Mouse (Mus musculus) small intestine, adult 2 months (tissue): ENCODE measurements around the gene Thop1. TPM values are rescaled to one million over a fixed set of nuclear protein-coding genes. Genes with fewer than 3 reads are reported as not detected.

ENCODE experiments used
- H3K27ac ChIP-seq: fragments of 200-500 bp; 2 replicates; pipeline ENCODE4 v1.5.1; 2012; ENCODE audit warnings: low read depth, low read length, control low read depth, inconsistent platforms; ENCODE audit not compliant: insufficient read depth
- H3K27me3 ChIP-seq: fragments of 200-500 bp; 2 replicates; pipeline ENCODE4 v1.6.1; 2012; ENCODE audit warnings: mild to moderate bottlenecking, moderate library complexity, low read length, inconsistent platforms; ENCODE audit not compliant: control insufficient read depth, insufficient read depth
- H3K36me3 ChIP-seq: fragments of 200-500 bp; 2 replicates; pipeline ENCODE4 v1.6.1; 2012; ENCODE audit warnings: mild to moderate bottlenecking, low read length, control low read depth, inconsistent platforms; ENCODE audit not compliant: control insufficient read depth, insufficient read depth
- H3K4me1 ChIP-seq: fragments of 200-500 bp; 2 replicates; pipeline ENCODE4 v1.6.1; 2012; ENCODE audit warnings: low read length, inconsistent platforms, mixed read lengths; ENCODE audit not compliant: control insufficient read depth, insufficient read depth, insufficient read length
- H3K4me3 ChIP-seq: fragments of 200-500 bp; 2 replicates; pipeline ENCODE4 v1.5.1; 2012; ENCODE audit warnings: low read depth, mild to moderate bottlenecking, control low read depth, inconsistent platforms, low read length, moderate library complexity
- CTCF ChIP-seq: fragments of 200-500 bp; IDR thresholded peaks from 2 replicates; pipeline ENCODE4 v1.5.1; 2012; ENCODE audit warnings: low read depth, mild to moderate bottlenecking, control low read depth, inconsistent platforms, low read length, moderate library complexity, mixed read lengths; ENCODE audit not compliant: insufficient replicate concordance, insufficient read length; ENCODE audit errors: extremely low read depth
- POLR2A ChIP-seq: fragments of 200-500 bp; IDR thresholded peaks from 2 replicates; pipeline ENCODE4 v1.6.1; 2012; ENCODE audit warnings: low read depth, mild to moderate bottlenecking, control low read depth, inconsistent platforms, low read length, moderate library complexity
- WGBS: fragments of 180-500 bp; shearing (Covaris S2); methylation state at CpG from one replicate; pipeline ENCODE4 v1.1.7; 2018; 5-methylcytosine and 5-hydroxymethylcytosine counted together
- polyA plus RNA-seq: library from polyadenylated mRNA; depleted of rRNA; stranded (reverse); fragments of >200 nt; gene quantifications from 2 replicates; pipeline ENCODE4 v1.2.3, GENCODE M21; 2012; rRNA removed

The Thop1 gene
- 26.5 and 33.3 TPM in 2 replicates for polyA plus RNA-seq

DNA sequence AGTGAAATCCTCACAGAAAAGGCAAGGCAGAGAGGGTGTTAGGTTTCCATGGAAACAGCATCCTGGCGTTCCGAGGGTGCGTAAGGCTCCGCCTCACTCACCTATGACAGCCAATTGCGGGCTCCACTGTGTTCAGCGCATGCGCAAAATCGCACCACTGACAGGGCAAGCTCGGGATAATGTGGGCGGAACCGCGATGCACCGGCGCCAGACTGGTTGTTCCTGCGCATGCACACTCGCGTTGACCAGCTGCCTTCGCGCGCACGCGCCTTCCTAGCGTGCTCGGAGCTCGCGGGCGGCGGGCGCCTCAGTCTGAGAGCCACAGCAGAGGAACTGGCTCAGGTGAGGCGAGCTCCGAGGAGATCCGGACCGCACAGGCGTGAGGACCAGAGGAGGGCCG, at the start of gene Thop1:
Gene Thop1 (plus strand): TSS at position 200 of the 400 bp plus-strand sequence.
- 1% methylated on average over 35 of the region's 35 CpGs for WGBS
- Histone ChIP-seq H3K4me1 (peaks cover 17% of the 10 kb centered on the region), H3K36me3 (0 out of 2 replicates have a peak, but pooled peaks cover 2% of the 10 kb centered on the region), H3K27me3 (no peaks in the 10 kb centered on the region), H3K27ac (no peak within 1 kb of the TSS), H3K4me3 (peak within 1 kb of the TSS; percentile 67)
- TF ChIP-seq CTCF: no peak
- peak; percentile 34; the same call in 1 of the 2 replicates for TF ChIP-seq POLR2A

DNA sequence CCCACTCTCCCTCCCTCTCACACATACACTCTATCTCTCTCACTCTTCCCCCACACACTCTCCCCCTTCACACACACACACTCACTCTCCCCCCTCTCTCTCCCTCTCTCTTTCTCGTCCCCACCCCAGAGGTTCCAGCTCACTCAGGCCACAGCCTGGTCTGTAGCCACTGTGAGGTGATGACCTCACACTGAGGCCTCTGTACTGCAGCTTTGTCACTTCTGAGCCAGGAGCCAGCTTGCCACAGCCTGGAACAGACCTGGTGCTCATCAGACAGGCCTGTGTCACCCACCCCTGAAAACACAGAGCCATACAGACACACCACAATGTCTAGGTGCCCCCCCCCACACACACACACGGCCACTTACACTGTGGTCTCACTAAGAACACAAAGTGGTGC, 49.6 kb upstream of the Thop1 start:
- Histone ChIP-seq H3K27ac (no peak overlapping the region), H3K36me3 (no peaks in the 10 kb centered on the region), H3K4me1 (no peaks in the 10 kb centered on the region), H3K27me3 (peaks cover 14% of the 10 kb centered on the region), H3K4me3 (no peak overlapping the region)
- 50% methylated on average over 2 of the region's 2 CpGs for WGBS
- TF ChIP-seq CTCF: no peak

DNA sequence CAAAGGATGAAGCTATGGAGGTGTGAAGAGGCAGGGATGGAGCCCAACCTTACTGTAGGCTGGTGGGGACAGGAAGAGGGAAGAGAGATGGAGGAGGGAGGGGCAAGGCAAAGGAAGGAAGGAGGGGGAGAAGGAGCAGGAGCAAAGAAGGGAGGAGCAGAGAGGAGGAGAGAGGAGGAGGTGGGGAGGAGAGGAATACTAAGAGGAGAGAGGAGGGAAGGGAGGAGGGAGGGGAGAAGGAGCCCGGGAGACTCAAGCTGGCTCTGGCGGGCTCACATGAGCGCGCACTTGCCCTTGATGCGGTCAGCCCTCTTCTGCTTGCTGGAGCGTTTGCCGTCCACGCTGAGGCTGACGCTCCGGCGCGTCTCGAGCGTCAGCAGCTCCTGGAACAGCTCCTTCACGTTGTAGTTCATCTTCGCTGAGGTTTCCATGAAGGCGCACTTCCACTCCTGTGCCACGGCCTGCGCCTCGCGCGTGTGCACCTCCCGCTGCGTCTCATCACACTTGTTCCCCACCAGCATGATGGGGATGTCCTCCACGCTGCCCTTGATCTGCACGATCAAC, 48.2 kb upstream of the Thop1 start:
- 7% methylated on average over 25 of the region's 26 CpGs for WGBS
- H3K4me1 ChIP-seq: peaks cover 2% of the 10 kb centered on the region; the same call in 1 of the 2 replicates
- H3K27ac ChIP-seq: no peak overlapping the region
- H3K27me3 ChIP-seq: peaks cover 23% of the 10 kb centered on the region
- H3K4me3 ChIP-seq: no peak overlapping the region
- H3K36me3 ChIP-seq: no peaks in the 10 kb centered on the region
- TF ChIP-seq POLR2A (no peak), CTCF (no peak)

DNA sequence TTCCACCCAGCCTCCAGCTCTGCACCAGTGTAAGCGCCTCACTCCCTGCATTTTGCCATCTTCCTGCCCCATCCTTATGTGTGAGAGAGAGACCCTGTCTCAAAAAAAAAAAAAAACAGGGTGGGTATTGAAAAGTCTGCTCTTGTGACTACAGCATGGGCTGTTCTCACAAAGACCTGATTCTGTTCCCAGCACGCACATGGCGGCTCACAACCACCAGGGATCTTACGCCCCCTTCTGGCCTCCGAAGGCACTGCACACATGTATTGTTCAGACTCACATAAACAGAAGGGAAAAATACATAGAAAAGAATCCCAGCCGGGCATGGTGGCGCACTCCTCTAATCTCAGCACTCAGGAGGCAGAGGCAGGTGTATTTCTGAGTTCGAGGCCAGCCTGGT, 47.1 kb upstream of the Thop1 start:
- TF ChIP-seq CTCF (no peak), POLR2A (no peak)
- Histone ChIP-seq H3K36me3 (no peaks in the 10 kb centered on the region), H3K27me3 (peaks cover 23% of the 10 kb centered on the region), H3K4me3 (no peak overlapping the region), H3K27ac (no peak overlapping the region), H3K4me1 (peaks cover 2% of the 10 kb centered on the region; the same call in 1 of the 2 replicates)
- WGBS: 57% methylated on average over 8 of the region's 8 CpGs

DNA sequence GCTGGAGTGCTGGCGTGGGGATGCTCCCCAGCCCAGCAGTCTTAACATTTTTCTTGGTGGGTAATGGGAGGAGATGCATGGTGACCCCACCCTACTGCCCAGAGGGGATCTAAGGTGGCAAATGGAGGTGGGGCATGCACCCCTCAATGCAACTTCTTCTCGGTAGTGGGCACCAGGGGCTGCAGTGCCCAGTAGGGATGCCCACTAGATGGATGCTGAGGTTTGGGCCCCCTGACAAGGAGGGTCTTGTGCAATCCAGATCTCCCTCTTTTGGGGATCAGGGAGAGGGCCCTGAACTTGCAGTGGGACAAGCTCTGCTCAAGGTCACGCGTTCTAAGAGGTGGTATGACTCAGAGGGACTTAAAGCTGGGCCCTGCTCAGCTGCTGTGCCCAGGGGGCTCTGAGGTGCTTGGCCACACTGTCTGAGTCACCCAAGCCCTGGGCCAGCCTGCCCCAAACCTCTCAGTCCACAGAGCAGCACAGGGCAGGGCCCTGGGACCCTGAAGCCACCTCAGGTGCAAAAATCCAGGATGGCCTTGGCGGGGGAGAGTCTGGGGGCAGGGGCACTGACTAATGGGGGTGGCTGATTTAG, 45.4 kb upstream of the Thop1 start:
- Histone ChIP-seq H3K27ac (no peak overlapping the region), H3K4me1 (peaks cover 2% of the 10 kb centered on the region; the same call in 1 of the 2 replicates), H3K27me3 (peaks cover 23% of the 10 kb centered on the region), H3K36me3 (no peaks in the 10 kb centered on the region), H3K4me3 (no peak overlapping the region)
- 67% methylated on average over 5 of the region's 5 CpGs for WGBS
- TF ChIP-seq POLR2A (no peak), CTCF (no peak)

DNA sequence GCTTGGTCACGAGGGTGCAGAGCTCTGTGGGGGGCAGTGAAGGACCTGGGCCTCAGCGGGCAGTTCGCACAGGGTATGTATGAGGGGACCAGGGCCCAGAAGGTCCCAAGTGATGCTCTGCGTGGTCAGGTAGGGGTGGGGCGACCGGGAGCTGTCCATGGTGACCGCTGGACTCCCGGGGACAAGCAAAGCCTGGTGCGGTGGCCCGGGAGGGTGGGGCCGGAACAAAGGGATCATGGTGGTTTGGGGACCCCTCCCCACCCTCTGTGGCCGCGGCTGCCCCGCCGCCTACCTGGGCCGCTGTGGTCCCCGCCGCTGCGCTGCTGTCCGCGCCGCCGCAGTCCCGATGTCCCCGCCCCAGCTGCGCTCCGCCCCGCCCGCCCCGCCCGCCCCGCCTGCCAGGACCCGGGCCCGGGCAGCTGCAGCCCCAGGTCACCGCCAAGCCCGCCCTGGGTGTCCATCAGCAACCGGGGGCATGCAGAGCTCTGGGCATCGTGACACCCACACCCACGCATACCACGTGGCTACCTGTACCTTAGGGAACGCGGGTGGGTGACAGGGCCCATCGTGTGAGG, 44.7 kb upstream of the Thop1 start:
- WGBS: 3% methylated on average over 36 of the region's 43 CpGs
- Histone ChIP-seq H3K4me3 (peak overlapping the region; percentile 40), H3K4me1 (peaks cover 2% of the 10 kb centered on the region; the same call in 1 of the 2 replicates), H3K27me3 (peaks cover 23% of the 10 kb centered on the region), H3K36me3 (no peaks in the 10 kb centered on the region), H3K27ac (no peak overlapping the region)
- TF ChIP-seq POLR2A: no peak
- no peak for TF ChIP-seq CTCF

DNA sequence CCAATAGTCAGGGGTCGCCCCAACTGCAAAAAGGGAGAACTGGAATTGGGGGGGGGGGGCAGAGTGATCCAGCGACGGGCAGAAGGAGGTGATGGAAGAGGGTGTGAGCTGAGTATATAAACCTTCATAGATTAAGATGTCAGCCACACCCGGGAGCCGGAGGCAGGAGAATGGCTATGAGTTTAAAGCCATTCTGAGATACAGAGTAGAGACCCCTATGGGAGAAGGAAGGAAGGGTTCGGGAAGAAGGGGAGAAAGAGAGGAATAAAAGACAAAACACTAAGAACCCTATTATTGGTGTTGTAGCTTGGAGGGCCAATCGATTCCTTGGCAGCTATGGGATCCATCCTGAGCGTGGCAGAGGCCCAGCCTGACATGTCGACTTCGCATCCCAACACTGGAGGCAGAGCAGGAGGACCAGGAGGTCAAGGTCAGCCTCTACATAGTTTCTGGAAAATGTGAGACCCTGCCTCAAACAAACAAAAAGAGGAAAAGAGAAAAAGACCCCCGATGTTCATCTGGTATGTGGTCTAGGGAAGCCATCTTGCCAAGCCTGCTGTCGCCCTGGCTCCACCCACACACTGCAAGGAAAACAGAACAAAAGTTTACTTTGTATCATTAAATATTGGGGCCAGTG, 44.1 kb upstream of the Thop1 start, which contains the start of gene Diras1:
Gene Diras1 (minus strand): TSS at position 24 of the 637 bp plus-strand sequence.
- H3K27me3 ChIP-seq: peaks cover 23% of the 10 kb centered on the region
- peaks cover 2% of the 10 kb centered on the region; the same call in 1 of the 2 replicates for H3K4me1 ChIP-seq
- H3K4me3 ChIP-seq: peak within 1 kb of the TSS; percentile 40
- TF ChIP-seq POLR2A (no peak), CTCF (no peak)
- 38% methylated on average over 12 of the region's 12 CpGs for WGBS
- H3K27ac ChIP-seq: no peak within 1 kb of the TSS
- peaks cover 2% of the 10 kb centered on the region for H3K36me3 ChIP-seq
